Mouse (Mus musculus) cerebellum, adult 11 months (tissue): ENCODE measurements around the gene Parva.
A peak's percentile ranks its signal among the peaks of the same experiment; 100 is the strongest.

ENCODE experiments used
- DNase-seq: peaks from one replicate; pipeline ENCODE4 v3.0.0; 2022

The Parva gene

GRCm38 (mm10) chr7:112525465-112525864 lies 98.2 kb downstream of the Parva start:
- DNase-seq: no peak

GRCm38 (mm10) chr7:112526226-112526625 lies 98.9 kb downstream of the Parva start:
- DNase-seq: peak; percentile 4

- DNase-seq: no peak
Observed at GRCm38 (mm10) chr7:112527230-112527629, 99.9 kb downstream of the Parva start.

GRCm38 (mm10) chr7:112528059-112528458 lies 100.8 kb downstream of the Parva start:
- DNase-seq: no peak

- no peak for DNase-seq
Observed at GRCm38 (mm10) chr7:112528582-112529360, 101.5 kb downstream of the Parva start.

- DNase-seq: no peak
Observed at GRCm38 (mm10) chr7:112530924-112531323, 103.6 kb downstream of the Parva start.

GRCm38 (mm10) chr7:112534148-112534547 lies 106.8 kb downstream of the Parva start:
- no peak for DNase-seq

GRCm38 (mm10) chr7:112535408-112535921 lies 108.2 kb downstream of the Parva start:
- DNase-seq: no peak

GRCm38 (mm10) chr7:112549136-112549535 lies 121.8 kb downstream of the Parva start:
- DNase-seq: no peak

GRCm38 (mm10) chr7:112561504-112561903 lies 134.2 kb downstream of the Parva start:
- no peak for DNase-seq

GRCm38 (mm10) chr7:112567004-112567403 lies 139.7 kb downstream of the Parva start:
- DNase-seq: no peak

GRCm38 (mm10) chr7:112568961-112569360 lies 141.7 kb downstream of the Parva start:
- no peak for DNase-seq

- DNase-seq: no peak
Observed at GRCm38 (mm10) chr7:112581621-112582020, 154.3 kb downstream of the Parva start.

GRCm38 (mm10) chr7:112582882-112583405 lies 155.6 kb downstream of the Parva start:
- DNase-seq: no peak

- DNase-seq: no peak
Observed at GRCm38 (mm10) chr7:112587449-112587848, 160.1 kb downstream of the Parva start.

- DNase-seq: no peak
Observed at GRCm38 (mm10) chr7:112589530-112589929, 162.2 kb downstream of the Parva start.

GRCm38 (mm10) chr7:112593586-112593985 lies 166.3 kb downstream of the Parva start:
- DNase-seq: no peak

GRCm38 (mm10) chr7:112595226-112595850 lies 168.0 kb downstream of the Parva start:
- no peak for DNase-seq

- no peak for DNase-seq
Observed at GRCm38 (mm10) chr7:112599650-112600049, 172.3 kb downstream of the Parva start.

GRCm38 (mm10) chr7:112600163-112600562 lies 172.9 kb downstream of the Parva start:
- DNase-seq: no peak

GRCm38 (mm10) chr7:112602966-112603365 lies 175.7 kb downstream of the Parva start:
- DNase-seq: no peak

- no peak for DNase-seq
Observed at GRCm38 (mm10) chr7:112603496-112604170, 176.3 kb downstream of the Parva start.

GRCm38 (mm10) chr7:112604209-112604608 lies 176.9 kb downstream of the Parva start:
- DNase-seq: no peak
